Mouse (Mus musculus) kidney, adult 11 months (tissue): ENCODE results near the gene Alk.

ENCODE experiments used
- DNase-seq: peaks from one replicate; pipeline ENCODE4 v3.0.0; 2022

Alk gene

GRCm38 (mm10) chr17:71868828-71869227, 735.6 kb downstream of the Alk start:
- no peak for DNase-seq

GRCm38 (mm10) chr17:71867892-71868291, 736.5 kb downstream of the Alk start:
- DNase-seq: no peak

GRCm38 (mm10) chr17:71865437-71865836, 739.0 kb downstream of the Alk start:
- no peak for DNase-seq

GRCm38 (mm10) chr17:71864039-71864438, 740.4 kb downstream of the Alk start:
- no peak for DNase-seq

- DNase-seq: no peak
These were observed 741.5 kb downstream of the Alk start for GRCm38 (mm10) chr17:71862895-71863294.

- DNase-seq: no peak
These were observed 742.2 kb downstream of the Alk start for GRCm38 (mm10) chr17:71862184-71862583.

- DNase-seq: no peak
These were observed 772.5 kb downstream of the Alk start for GRCm38 (mm10) chr17:71831960-71832359.

- peak; percentile 29 for DNase-seq
These were observed 775.6 kb downstream of the Alk start for GRCm38 (mm10) chr17:71828647-71829414.

GRCm38 (mm10) chr17:71827627-71828026, 776.8 kb downstream of the Alk start:
- no peak for DNase-seq

- no peak for DNase-seq
These were observed 777.8 kb downstream of the Alk start for GRCm38 (mm10) chr17:71826603-71827002.

- DNase-seq: no peak
These were observed 780.7 kb downstream of the Alk start for GRCm38 (mm10) chr17:71823622-71824306.
